28 mouse cellular contexts compared by ENCODE assay signal in the genomic region with DNA sequence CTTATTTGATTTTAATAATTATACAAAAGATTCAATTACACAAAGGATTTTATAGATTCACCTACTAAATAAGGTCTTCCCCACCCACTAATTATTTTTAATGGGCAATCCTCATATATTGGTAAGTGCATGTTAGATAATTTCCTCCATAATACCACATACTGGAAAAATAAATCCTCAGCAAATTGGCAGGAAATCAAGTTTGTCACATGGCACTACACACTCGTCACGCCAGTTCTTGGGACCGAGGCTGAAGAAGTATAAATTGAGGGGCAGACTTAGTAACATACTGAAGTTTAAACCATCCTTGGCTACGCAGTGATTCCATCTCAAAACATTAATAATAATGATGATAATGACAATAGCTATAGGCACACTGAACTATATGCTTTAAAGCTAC. TPM values are rescaled to one million over a fixed set of nuclear protein-coding genes. Genes with fewer than 3 reads are reported as not detected.
DNase-seq lines count a peak whose midpoint lies in the region; ATAC-seq and TF ChIP-seq lines count a peak whose summit lies in the region.
"Had no signal": no experiment of that assay in that cellular context is flagged by ENCODE, and none has a peak within 500 bp of the region (broad histone marks: within the 10 kb centered on the region; RNA-seq: fewer than 3 reads in every experiment).

No protein-coding gene starts in this region.

- H3K36me3 ChIP-seq in heart, adult 2 months (ENCODE audit: control insufficient read depth, insufficient read depth, low read length) = peaks cover 42% of the 10 kb centered on the region
- no peaks in the 10 kb centered on the region for H3K36me3 ChIP-seq in kidney, adult 2 months (ENCODE audit: control insufficient read depth, insufficient read depth, low read length)
- no peaks in the 10 kb centered on the region for H3K36me3 ChIP-seq in kidney, embryonic 15.5 days
- no peaks in the 10 kb centered on the region for H3K36me3 ChIP-seq in lung, postnatal 0 days (ENCODE audit: insufficient read depth, low read length)
- H3K36me3 ChIP-seq: embryonic facial prominence, embryonic 13.5 days; heart, embryonic 13.5 days; hindbrain, embryonic 10.5 days; intestine, embryonic 15.5 days; limb, embryonic 12.5 days had no signal

- TF ChIP-seq CTCF in heart, adult 2 months (IDR thresholded peaks at IDR 0.05) = no peak
- no peak for TF ChIP-seq CTCF in kidney, adult 2 months (conservative IDR thresholded peaks at IDR 0.05; ENCODE audit: insufficient read depth, insufficient read length, low read depth, low read length)
- no peak for TF ChIP-seq CTCF in lung, postnatal 0 days (IDR thresholded peaks at IDR 0.05)

- H3K4me3 ChIP-seq in heart, adult 2 months = no peak overlapping the region
- H3K4me3 ChIP-seq in kidney, adult 2 months (ENCODE audit: insufficient read depth, low read depth, low read length) = no peak overlapping the region
- H3K4me3 ChIP-seq in kidney, embryonic 15.5 days (replicated peaks) = no peak overlapping the region
- no peak overlapping the region for H3K4me3 ChIP-seq in lung, postnatal 0 days (ENCODE audit: low read depth, low read length)
- H3K4me3 ChIP-seq: embryonic facial prominence, embryonic 13.5 days; erythroblast, embryonic 14.5 days; forebrain, embryonic 13.5 days; heart, embryonic 13.5 days; hindbrain, embryonic 10.5 days; intestine, embryonic 15.5 days; limb, embryonic 12.5 days had no signal

- no peak overlapping the region for H3K4me2 ChIP-seq in kidney, embryonic 15.5 days
- H3K4me2 ChIP-seq in lung, postnatal 0 days (replicated peaks; ENCODE audit: low read depth, low read length) = no peak overlapping the region
- H3K4me2 ChIP-seq: embryonic facial prominence, embryonic 13.5 days; forebrain, embryonic 13.5 days; intestine, embryonic 15.5 days; limb, embryonic 12.5 days; liver, embryonic 11.5 days had no signal

- H3K27me3 ChIP-seq in heart, adult 2 months (ENCODE audit: control insufficient read depth, insufficient read depth, low read length) = no peaks in the 10 kb centered on the region
- H3K27me3 ChIP-seq in kidney, adult 2 months (replicated peaks; ENCODE audit: control insufficient read depth, insufficient read depth, low read length) = no peaks in the 10 kb centered on the region
- no peaks in the 10 kb centered on the region for H3K27me3 ChIP-seq in kidney, embryonic 15.5 days
- no peaks in the 10 kb centered on the region for H3K27me3 ChIP-seq in lung, postnatal 0 days (replicated peaks; ENCODE audit: insufficient read depth, low read length)
- H3K27me3 ChIP-seq: forebrain, embryonic 13.5 days; heart, embryonic 13.5 days; intestine, embryonic 15.5 days had no signal

- H3K27ac ChIP-seq in heart, adult 2 months = peak overlapping the region; percentile 57
- no peak overlapping the region for H3K27ac ChIP-seq in kidney, adult 2 months (ENCODE audit: insufficient read depth, low read depth, low read length)
- H3K27ac ChIP-seq in kidney, embryonic 15.5 days = no peak overlapping the region
- H3K27ac ChIP-seq in lung, postnatal 0 days (ENCODE audit: low read length) = no peak overlapping the region
- H3K27ac ChIP-seq: embryonic facial prominence, embryonic 13.5 days; forebrain, embryonic 13.5 days; hindbrain, embryonic 10.5 days; intestine, embryonic 15.5 days; limb, embryonic 12.5 days had no signal

- intact Hi-C loops in heart, adult 2 months (cut with DNase I) = no loop called here

- 25% methylated on average over 4 of the region's 4 CpGs for whole genome bisulfite sequencing in heart, adult 2 months
- WGBS in kidney, adult 2 months = 30% methylated on average over 4 of the region's 4 CpGs
- 82% methylated on average over 4 of the region's 4 CpGs for whole genome bisulfite sequencing in kidney, embryonic 15.5 days
- WGBS in lung, postnatal 0 days = 26% methylated on average over 4 of the region's 4 CpGs

- DNase-seq in heart, adult 2 months = no peak
- DNase-seq in heart, postnatal 4 days = no peak
- peak; percentile 28 for DNase-seq in kidney, adult 2 months
- peak; percentile 44 for DNase-seq in lung, postnatal 0 days (ENCODE audit: low spot score)
- DNase-seq in lung, postnatal 4 days = no peak
- DNase-seq: adrenal gland, postnatal 25 days; B cell, adult 2 months; cerebellum, adult 11 months; cerebellum, adult 9-10 months; embryo, embryonic 11 days; gastrocnemius, postnatal 36 days; kidney, adult 8-10 months; kidney, postnatal 10 days; liver, postnatal 0 days; midbrain, embryonic 14.5 days; thymus, adult 2 months; thymus, postnatal 36 days had no signal

- H3K9me3 ChIP-seq in kidney, embryonic 15.5 days (replicated peaks) = no peaks in the 10 kb centered on the region
- no peaks in the 10 kb centered on the region for H3K9me3 ChIP-seq in lung, postnatal 0 days (ENCODE audit: low read length)
- H3K9me3 ChIP-seq: embryonic facial prominence, embryonic 13.5 days; forebrain, embryonic 13.5 days; heart, embryonic 13.5 days; hindbrain, embryonic 10.5 days; intestine, embryonic 15.5 days; limb, embryonic 12.5 days had no signal

- H3K79me2 ChIP-seq in heart, adult 2 months (replicated peaks; ENCODE audit: control insufficient read depth, insufficient read depth, low read length) = peaks cover 3% of the 10 kb centered on the region; the same call in 1 of the 2 replicates

- no peak for ATAC-seq in kidney, embryonic 15.5 days (replicated peaks; ENCODE audit: low FRiP score)
- ATAC-seq in lung, postnatal 0 days = no peak
- ATAC-seq in erythroid progenitor cell, adult 5-6 weeks (replicated peaks; ENCODE audit: low FRiP score, poor library complexity, severe bottlenecking) = no peak
- ATAC-seq: forebrain, embryonic 13.5 days; hindbrain, embryonic 16.5 days; intestine, embryonic 15.5 days; liver, postnatal 0 days had no signal

- no peak for TF ChIP-seq POLR2A in heart, adult 2 months (IDR thresholded peaks at IDR 0.05; ENCODE audit: insufficient read depth, low read depth, low read length)
- no peak for TF ChIP-seq POLR2A in kidney, adult 2 months (IDR thresholded peaks at IDR 0.05; ENCODE audit: low read depth, low read length)

- H3K9ac ChIP-seq in heart, adult 2 months (ENCODE audit: low read depth, low read length) = no peak overlapping the region
- no peak overlapping the region for H3K9ac ChIP-seq in kidney, embryonic 15.5 days
- H3K9ac ChIP-seq in lung, postnatal 0 days (replicated peaks; ENCODE audit: low read depth) = no peak overlapping the region
- H3K9ac ChIP-seq: embryonic facial prominence, embryonic 13.5 days; forebrain, embryonic 13.5 days; intestine, embryonic 15.5 days; limb, embryonic 12.5 days; liver, postnatal 0 days had no signal

- no peak for TF ChIP-seq EP300 in heart, adult 2 months (IDR thresholded peaks at IDR 0.05; ENCODE audit: insufficient read depth, low read depth, low read length)
- no peak for TF ChIP-seq EP300 in lung, postnatal 0 days (IDR thresholded peaks at IDR 0.05)

- H3K4me1 ChIP-seq in heart, adult 2 months (ENCODE audit: control insufficient read depth, insufficient read depth, low read length) = peaks cover 23% of the 10 kb centered on the region
- peaks cover 16% of the 10 kb centered on the region; the same call in 1 of the 2 replicates for H3K4me1 ChIP-seq in kidney, adult 2 months (ENCODE audit: control insufficient read depth, insufficient read depth, low read length)
- no peaks in the 10 kb centered on the region for H3K4me1 ChIP-seq in kidney, embryonic 15.5 days
- H3K4me1 ChIP-seq in lung, postnatal 0 days (ENCODE audit: insufficient read depth, low read depth, low read length) = no peaks in the 10 kb centered on the region; the same call in 1 of the 2 replicates
- H3K4me1 ChIP-seq: embryonic facial prominence, embryonic 13.5 days; hindbrain, embryonic 10.5 days; intestine, embryonic 15.5 days had no signal

RNA-seq across cellular contexts. Expression of a gene that starts 8.1 kb away (rescaled TPM):
- total RNA-seq in heart, adult 2 months (2021) = 100 to 1,000 TPM; 418 to 454 TPM
- polyA plus RNA-seq in heart, adult 2 months (2012; rRNA removed) = 101 and 165 TPM in 2 replicates
- 100 to 1,000 TPM; 312 to 353 TPM for total RNA-seq in heart, postnatal 4 days (2021)
- polyA plus RNA-seq in kidney, adult 2 months (2012; rRNA removed) = 34.7 and 38.3 TPM in 2 replicates
- polyA plus RNA-seq in kidney, embryonic 15.5 days (2015; fragmentation: Nextera tagmentation; extraction: Ambion mirVana) = 35.2 and 35.8 TPM in 2 replicates
- 50.1 and 50.7 TPM in 2 replicates for polyA plus RNA-seq in lung, postnatal 0 days (2015; fragmentation: Nextera tagmentation; extraction: Ambion mirVana)
- 12.6 and 18.4 TPM in 2 replicates for total RNA-seq in erythroid progenitor cell, adult 5-6 weeks (2015; ENCODE audit: low replicate concordance)
- 7.6 and 10.0 TPM in 2 replicates for total RNA-seq in erythroid progenitor cell, adult 5-6 weeks (2017; ENCODE audit: low replicate concordance)

RNA-seq across cellular contexts. Expression of a gene that starts 53.9 kb away (rescaled TPM):
- 10 to 100 TPM; 10.6 to 11.1 TPM for total RNA-seq in heart, adult 2 months (2021)
- polyA plus RNA-seq in heart, adult 2 months (2012; rRNA removed) = 6.7 and 10.2 TPM in 2 replicates
- 10 to 100 TPM; 18.6 to 19.4 TPM for total RNA-seq in heart, postnatal 4 days (2021)
- 7.3 and 8.0 TPM in 2 replicates for polyA plus RNA-seq in kidney, adult 2 months (2012; rRNA removed)
- polyA plus RNA-seq in kidney, embryonic 15.5 days (2015; fragmentation: Nextera tagmentation; extraction: Ambion mirVana) = 12.6 and 14.1 TPM in 2 replicates
- 14.7 and 14.9 TPM in 2 replicates for polyA plus RNA-seq in lung, postnatal 0 days (2015; fragmentation: Nextera tagmentation; extraction: Ambion mirVana)
- total RNA-seq in erythroid progenitor cell, adult 5-6 weeks (2015; ENCODE audit: low replicate concordance) = 19.5 and 20.1 TPM in 2 replicates
- 8.5 and 15.5 TPM in 2 replicates for total RNA-seq in erythroid progenitor cell, adult 5-6 weeks (2017; ENCODE audit: low replicate concordance)

Comparison
In these comparisons a context has a peak if more than half of its experiments do, and no peak if none do; other contexts are left out.
1. DNase-seq: peak in kidney, adult 2 months (single experiment) and lung, postnatal 0 days (single experiment); none in heart, adult 2 months (0 of 2), heart, postnatal 4 days (single experiment) and lung, postnatal 4 days (0 of 2).